Mouse (Mus musculus): ENCODE results near the gene Rnf10. TPM values are rescaled to one million over a fixed set of nuclear protein-coding genes. Genes with fewer than 3 reads are reported as not detected.
"Not testable (repeated sequence)": the region's sequence is repeated elsewhere in the genome, so short reads cannot be mapped to it uniquely, and the experiment has no call there.

The Rnf10 gene
- polyA plus RNA-seq, 1 experiment from 2014 or later, result 75.0 TPM

- H3K9ac ChIP-seq (replicated peaks; ENCODE audit: low read length); H3K9me3 ChIP-seq (replicated peaks; ENCODE audit: control insufficient read depth, low read length); H3K4me1 ChIP-seq (ENCODE audit: control insufficient read depth, insufficient read depth, low read length); H3K4me3 ChIP-seq (ENCODE audit: low read depth, low read length); H3K36me3 ChIP-seq (replicated peaks; ENCODE audit: control insufficient read depth, insufficient read depth, low read depth, low read length); H3K4me2 ChIP-seq (ENCODE audit: low read depth, low read length); ATAC-seq (replicated peaks; ENCODE audit: insufficient number of reproducible peaks, low FRiP score, low TSS enrichment, low read depth); H3K27ac ChIP-seq (replicated peaks; ENCODE audit: low read depth, low read length); DNase-seq (ENCODE audit: low spot score); H3K27me3 ChIP-seq (ENCODE audit: control insufficient read depth, insufficient read depth, low read length): not testable (repeated sequence)
- WGBS, result 89% methylated on average over 3 of the region's 7 CpGs
These were observed 29.5 kb upstream of the Rnf10 start for GRCm38 (mm10) chr5:115302190-115302589.

- ATAC-seq (replicated peaks; ENCODE audit: insufficient number of reproducible peaks, low FRiP score, low TSS enrichment, low read depth) (no peak), DNase-seq (ENCODE audit: low spot score) (no peak)
- Histone ChIP-seq H3K9me3 (replicated peaks; ENCODE audit: control insufficient read depth, low read length) (no peaks in the 10 kb centered on the region), H3K4me1 (ENCODE audit: control insufficient read depth, insufficient read depth, low read length) (peaks cover 4% of the 10 kb centered on the region; the same call in 1 of the 2 replicates), H3K4me3 (ENCODE audit: low read depth, low read length) (peak overlapping the region; percentile 66), H3K9ac (replicated peaks; ENCODE audit: low read length) (peak overlapping the region; percentile 53), H3K27ac (replicated peaks; ENCODE audit: low read depth, low read length) (peak overlapping the region; percentile 88; the same call in 1 of the 2 replicates), H3K36me3 (replicated peaks; ENCODE audit: control insufficient read depth, insufficient read depth, low read depth, low read length) (peaks cover 7% of the 10 kb centered on the region), H3K27me3 (ENCODE audit: control insufficient read depth, insufficient read depth, low read length) (no peaks in the 10 kb centered on the region), H3K4me2 (ENCODE audit: low read depth, low read length) (peak overlapping the region; percentile 64)
- 25% methylated on average over 13 of the region's 13 CpGs for WGBS
These were observed 28.9 kb upstream of the Rnf10 start for GRCm38 (mm10) chr5:115301615-115302014.

GRCm38 (mm10) chr5:115300792-115301614 lies 28.3 kb upstream of the Rnf10 start, which contains the start of gene Dynll1:
Dynll1 (minus strand) TSS chr5:115300999.
- peak within 1 kb of the TSS; percentile 71 for H3K9ac ChIP-seq (replicated peaks; ENCODE audit: low read length)
- no peaks in the 10 kb centered on the region for H3K9me3 ChIP-seq (replicated peaks; ENCODE audit: control insufficient read depth, low read length)
- peak within 1 kb of the TSS; percentile 64 for H3K4me2 ChIP-seq (ENCODE audit: low read depth, low read length)
- H3K27me3 ChIP-seq (ENCODE audit: control insufficient read depth, insufficient read depth, low read length), result no peaks in the 10 kb centered on the region
- peak; percentile 100 for DNase-seq (ENCODE audit: low spot score)
- H3K4me3 ChIP-seq (ENCODE audit: low read depth, low read length), result peak within 1 kb of the TSS; percentile 66
- peak within 1 kb of the TSS; percentile 88 for H3K27ac ChIP-seq (replicated peaks; ENCODE audit: low read depth, low read length)
- peaks cover 4% of the 10 kb centered on the region; the same call in 1 of the 2 replicates for H3K4me1 ChIP-seq (ENCODE audit: control insufficient read depth, insufficient read depth, low read length)
- H3K36me3 ChIP-seq (replicated peaks; ENCODE audit: control insufficient read depth, insufficient read depth, low read depth, low read length), result peaks cover 7% of the 10 kb centered on the region
- under 1% methylated on average over 65 of the region's 66 CpGs for WGBS
- ATAC-seq (replicated peaks; ENCODE audit: insufficient number of reproducible peaks, low FRiP score, low TSS enrichment, low read depth), result peak; percentile 97

- peak; percentile 81 for DNase-seq (ENCODE audit: low spot score)
- Histone ChIP-seq H3K4me2 (ENCODE audit: low read depth, low read length) (peak overlapping the region; percentile 64), H3K9ac (replicated peaks; ENCODE audit: low read length) (peak overlapping the region; percentile 71), H3K4me3 (ENCODE audit: low read depth, low read length) (peak overlapping the region; percentile 66), H3K27ac (replicated peaks; ENCODE audit: low read depth, low read length) (peak overlapping the region; percentile 88), H3K4me1 (ENCODE audit: control insufficient read depth, insufficient read depth, low read length) (peaks cover 4% of the 10 kb centered on the region; the same call in 1 of the 2 replicates), H3K36me3 (replicated peaks; ENCODE audit: control insufficient read depth, insufficient read depth, low read depth, low read length) (peaks cover 7% of the 10 kb centered on the region), H3K9me3 (replicated peaks; ENCODE audit: control insufficient read depth, low read length) (no peaks in the 10 kb centered on the region), H3K27me3 (ENCODE audit: control insufficient read depth, insufficient read depth, low read length) (no peaks in the 10 kb centered on the region)
- peak; percentile 36 for ATAC-seq (replicated peaks; ENCODE audit: insufficient number of reproducible peaks, low FRiP score, low TSS enrichment, low read depth)
- WGBS, result under 1% methylated on average over 44 of the region's 46 CpGs
These were observed 27.5 kb upstream of the Rnf10 start for GRCm38 (mm10) chr5:115300035-115300744.

GRCm38 (mm10) chr5:115296347-115296746 lies 23.6 kb upstream of the Rnf10 start:
- no peak overlapping the region for H3K4me2 ChIP-seq (ENCODE audit: low read depth, low read length)
- H3K9me3 ChIP-seq (replicated peaks; ENCODE audit: control insufficient read depth, low read length), result no peaks in the 10 kb centered on the region
- ATAC-seq (replicated peaks; ENCODE audit: insufficient number of reproducible peaks, low FRiP score, low TSS enrichment, low read depth) (no peak), DNase-seq (ENCODE audit: low spot score) (no peak)
- H3K27me3 ChIP-seq (ENCODE audit: control insufficient read depth, insufficient read depth, low read length), result no peaks in the 10 kb centered on the region
- peaks cover 7% of the 10 kb centered on the region for H3K36me3 ChIP-seq (replicated peaks; ENCODE audit: control insufficient read depth, insufficient read depth, low read depth, low read length)
- H3K4me3 ChIP-seq (ENCODE audit: low read depth, low read length), result no peak overlapping the region
- 84% methylated on average over 10 of the region's 10 CpGs for WGBS
- peaks cover 4% of the 10 kb centered on the region; the same call in 1 of the 2 replicates for H3K4me1 ChIP-seq (ENCODE audit: control insufficient read depth, insufficient read depth, low read length)
- H3K27ac ChIP-seq (replicated peaks; ENCODE audit: low read depth, low read length), result no peak overlapping the region
- no peak overlapping the region for H3K9ac ChIP-seq (replicated peaks; ENCODE audit: low read length)

- H3K9ac ChIP-seq (replicated peaks; ENCODE audit: low read length), result no peak overlapping the region
- no peak for DNase-seq (ENCODE audit: low spot score)
- no peaks in the 10 kb centered on the region for H3K27me3 ChIP-seq (ENCODE audit: control insufficient read depth, insufficient read depth, low read length)
These were observed 21.5 kb upstream of the Rnf10 start for GRCm38 (mm10) chr5:115294173-115294572.

GRCm38 (mm10) chr5:115284735-115285134 lies 12.0 kb upstream of the Rnf10 start:
- Histone ChIP-seq H3K9ac (replicated peaks; ENCODE audit: low read length) (no peak overlapping the region), H3K4me2 (ENCODE audit: low read depth, low read length) (no peak overlapping the region), H3K9me3 (replicated peaks; ENCODE audit: control insufficient read depth, low read length) (no peaks in the 10 kb centered on the region), H3K4me1 (ENCODE audit: control insufficient read depth, insufficient read depth, low read length) (no peaks in the 10 kb centered on the region), H3K4me3 (ENCODE audit: low read depth, low read length) (no peak overlapping the region), H3K36me3 (replicated peaks; ENCODE audit: control insufficient read depth, insufficient read depth, low read depth, low read length) (no peaks in the 10 kb centered on the region; the same call in none of the 2 replicates), H3K27ac (replicated peaks; ENCODE audit: low read depth, low read length) (no peak overlapping the region), H3K27me3 (ENCODE audit: control insufficient read depth, insufficient read depth, low read length) (no peaks in the 10 kb centered on the region)
- WGBS, result 87% methylated on average over 3 of the region's 3 CpGs
- no peak for DNase-seq (ENCODE audit: low spot score)
- no peak for ATAC-seq (replicated peaks; ENCODE audit: insufficient number of reproducible peaks, low FRiP score, low TSS enrichment, low read depth)

More at GRCm38 (mm10) chr5:115294173-115294572, 21.5 kb upstream of the Rnf10 start:
- WGBS, result 90% methylated on average over 8 of the region's 8 CpGs
- ATAC-seq (replicated peaks; ENCODE audit: insufficient number of reproducible peaks, low FRiP score, low TSS enrichment, low read depth), result no peak
- Histone ChIP-seq H3K4me3 (ENCODE audit: low read depth, low read length) (no peak overlapping the region), H3K4me1 (ENCODE audit: control insufficient read depth, insufficient read depth, low read length) (peaks cover 4% of the 10 kb centered on the region; the same call in 1 of the 2 replicates), H3K36me3 (replicated peaks; ENCODE audit: control insufficient read depth, insufficient read depth, low read depth, low read length) (peaks cover 7% of the 10 kb centered on the region), H3K27ac (replicated peaks; ENCODE audit: low read depth, low read length) (no peak overlapping the region), H3K4me2 (ENCODE audit: low read depth, low read length) (no peak overlapping the region), H3K9me3 (replicated peaks; ENCODE audit: control insufficient read depth, low read length) (no peaks in the 10 kb centered on the region)

Data from embryonic facial prominence, embryonic 11.5 days (tissue).